Mouse (Mus musculus) lung, embryonic 14.5 days (tissue): ENCODE results near the gene Olfr448. TPM values are rescaled to one million over a fixed set of nuclear protein-coding genes. Genes with fewer than 3 reads are reported as not detected.

Experiments
- ATAC-seq: fragments of 200-750 bp; cut with Nextera tagmentation; 2 replicates; pipeline ENCODE4 v1.8.0; 2017; ENCODE audit warnings: mild to moderate bottlenecking, moderate TSS enrichment, moderate library complexity; ENCODE audit not compliant: insufficient read depth
- DNase-seq: peaks from one replicate; pipeline ENCODE4 v3.0.0-alpha.2; 2015
- H3K27ac ChIP-seq: fragments of 300-500 bp; sonication (generic); 2 replicates; pipeline ENCODE4 v1.5.1; 2014; ENCODE audit warnings: low read depth, mild to moderate bottlenecking, moderate library complexity
- H3K27me3 ChIP-seq: fragments of 300-500 bp; sonication (generic); 2 replicates; pipeline ENCODE4 v1.6.1; 2014; ENCODE audit warnings: low read length, control low read depth; ENCODE audit not compliant: insufficient read depth
- H3K36me3 ChIP-seq: fragments of 300-500 bp; sonication (generic); 2 replicates; pipeline ENCODE4 v1.6.1; 2014; ENCODE audit warnings: control low read depth; ENCODE audit not compliant: insufficient read depth
- H3K4me1 ChIP-seq: fragments of 300-500 bp; sonication (generic); 2 replicates; pipeline ENCODE4 v1.6.1; 2014; ENCODE audit warnings: antibody characterized with exemption, control low read depth; ENCODE audit not compliant: insufficient read depth
- H3K4me2 ChIP-seq: fragments of 300-500 bp; sonication (generic); 2 replicates; pipeline ENCODE4 v1.6.1; 2014; ENCODE audit warnings: mild to moderate bottlenecking
- H3K4me3 ChIP-seq: fragments of 300-500 bp; sonication (generic); 2 replicates; pipeline ENCODE4 v1.5.1; 2014; ENCODE audit warnings: low read depth, low read length
- H3K9ac ChIP-seq: fragments of 300-500 bp; sonication (generic); 2 replicates; pipeline ENCODE4 v1.6.1; 2014
- H3K9me3 ChIP-seq: fragments of 300-500 bp; sonication (generic); 2 replicates; pipeline ENCODE4 v1.6.1; 2016; ENCODE audit warnings: low read depth, low read length, control low read depth
- CTCF ChIP-seq: IDR thresholded peaks from 2 replicates; pipeline ENCODE4 v1.5.1; 2016; ENCODE audit warnings: antibody characterized with exemption, low read depth
- WGBS: fragments of 180-500 bp; shearing (Covaris S2); extraction: QIAGEN DNeasy Blood & Tissue Kit; methylation state at CpG from one replicate; pipeline ENCODE4 v1.1.7; 2014; 5-methylcytosine and 5-hydroxymethylcytosine counted together
- polyA plus RNA-seq: library from polyadenylated mRNA; unstranded; fragments of >200 nt; fragmentation: Nextera tagmentation; extraction: Ambion mirVana; gene quantifications from 2 replicates; pipeline ENCODE4 v1.2.1, GENCODE M21; 2014

Gene Olfr448
- polyA plus RNA-seq: not detected in 2 replicates

DNA sequence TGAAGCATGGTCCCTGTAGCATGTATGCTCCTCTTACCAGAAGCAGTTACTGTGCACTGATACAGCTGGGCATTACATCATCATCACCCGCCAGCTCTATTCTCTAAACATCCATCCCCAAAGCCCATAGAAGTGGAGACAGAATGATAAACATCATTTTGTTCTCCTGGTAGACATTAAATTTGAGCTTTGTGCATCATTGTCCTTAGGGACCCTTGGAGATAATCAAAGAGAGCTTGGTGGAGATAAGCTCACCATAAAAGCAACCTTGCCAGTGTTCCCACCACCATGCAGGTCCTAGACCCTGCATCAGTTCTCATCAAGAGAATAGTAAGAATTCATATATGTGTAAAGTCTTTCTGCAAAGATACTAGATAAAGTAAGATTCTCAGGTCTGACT, at the start of gene Olfr448:
Gene Olfr448, plus strand, starts transcription at position 301 of the 400 bp plus-strand sequence.
- Histone ChIP-seq H3K27me3 (no peaks in the 10 kb centered on the region), H3K36me3 (no peaks in the 10 kb centered on the region), H3K27ac (no peak within 1 kb of the TSS), H3K4me3 (no peak within 1 kb of the TSS), H3K9me3 (no peaks in the 10 kb centered on the region), H3K4me1 (no peaks in the 10 kb centered on the region), H3K9ac (no peak within 1 kb of the TSS), H3K4me2 (no peak within 1 kb of the TSS)
- 67% methylated on average over 1 of the region's 1 CpGs for WGBS
- ATAC-seq: no peak
- TF ChIP-seq CTCF: no peak
- no peak for DNase-seq

DNA sequence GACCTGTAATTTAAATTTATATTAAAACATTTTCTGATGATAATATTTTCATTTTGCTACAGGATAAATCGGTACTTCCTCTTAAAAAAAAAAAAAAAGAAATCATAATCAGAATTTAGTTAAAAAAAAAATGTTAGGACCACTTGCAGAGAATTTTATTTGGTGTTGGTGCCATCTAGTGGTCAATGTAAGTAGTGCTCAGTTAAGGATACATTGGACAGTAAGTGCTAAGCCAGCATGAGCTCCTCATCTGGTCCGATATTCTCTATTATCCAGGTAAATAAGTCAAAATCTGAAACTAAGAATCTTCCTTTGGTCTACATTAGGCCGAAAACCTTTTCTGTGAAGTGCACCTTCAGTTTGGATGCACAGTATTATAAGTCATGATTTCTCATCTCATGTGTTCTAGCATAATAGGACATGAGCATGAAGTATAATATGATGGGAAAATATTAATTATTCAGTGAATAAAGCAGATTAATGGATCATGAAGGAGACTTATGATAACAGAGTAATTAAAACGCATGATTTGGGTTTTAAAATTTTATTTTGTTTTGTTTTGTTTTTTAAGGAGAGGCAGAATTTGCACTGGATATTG, 29.9 kb upstream of the Olfr448 start:
- TF ChIP-seq CTCF: peak; percentile 68

DNA sequence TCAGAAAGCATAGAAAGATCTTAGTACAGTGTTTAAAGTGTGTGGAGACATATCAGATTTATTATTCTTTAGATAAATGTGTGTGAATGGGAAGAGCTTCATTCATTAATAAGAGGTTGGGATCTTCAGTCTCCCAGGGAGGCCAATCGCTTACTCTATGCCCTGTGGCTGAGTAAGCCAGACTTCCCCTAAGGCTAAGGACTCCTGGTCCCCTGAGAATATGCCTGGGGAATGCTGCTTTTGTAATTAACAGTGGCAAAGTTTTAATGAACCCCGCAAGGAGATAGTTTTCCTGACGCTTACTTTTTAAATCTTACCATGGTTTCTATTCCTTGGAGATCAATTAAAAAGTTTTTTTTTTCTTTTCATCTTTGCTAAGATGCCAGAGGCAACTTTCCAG, 20.5 kb upstream of the Olfr448 start:
- no peaks in the 10 kb centered on the region for H3K4me1 ChIP-seq
- no peak for DNase-seq
- H3K4me3 ChIP-seq: no peak overlapping the region
- H3K27ac ChIP-seq: no peak overlapping the region
- TF ChIP-seq CTCF: no peak
- no peak for ATAC-seq
- H3K36me3 ChIP-seq: no peaks in the 10 kb centered on the region
- H3K4me2 ChIP-seq: no peak overlapping the region
- no peaks in the 10 kb centered on the region for H3K27me3 ChIP-seq
- H3K9ac ChIP-seq: no peak overlapping the region
- H3K9me3 ChIP-seq: no peaks in the 10 kb centered on the region
- 74% methylated on average over 3 of the region's 3 CpGs for WGBS

More for the DNA sequence above, 29.9 kb upstream of the Olfr448 start:
- peak; percentile 91 for DNase-seq
- H3K27ac ChIP-seq: no peak overlapping the region
- no peaks in the 10 kb centered on the region for H3K27me3 ChIP-seq
- no peak; the same call in 1 of the 2 replicates for ATAC-seq
- H3K9ac ChIP-seq: no peak overlapping the region
- no peaks in the 10 kb centered on the region for H3K4me1 ChIP-seq
- H3K9me3 ChIP-seq: no peaks in the 10 kb centered on the region
- no peak overlapping the region for H3K4me3 ChIP-seq
- H3K4me2 ChIP-seq: no peak overlapping the region
- WGBS: 11% methylated on average over 4 of the region's 4 CpGs
- H3K36me3 ChIP-seq: no peaks in the 10 kb centered on the region

DNA sequence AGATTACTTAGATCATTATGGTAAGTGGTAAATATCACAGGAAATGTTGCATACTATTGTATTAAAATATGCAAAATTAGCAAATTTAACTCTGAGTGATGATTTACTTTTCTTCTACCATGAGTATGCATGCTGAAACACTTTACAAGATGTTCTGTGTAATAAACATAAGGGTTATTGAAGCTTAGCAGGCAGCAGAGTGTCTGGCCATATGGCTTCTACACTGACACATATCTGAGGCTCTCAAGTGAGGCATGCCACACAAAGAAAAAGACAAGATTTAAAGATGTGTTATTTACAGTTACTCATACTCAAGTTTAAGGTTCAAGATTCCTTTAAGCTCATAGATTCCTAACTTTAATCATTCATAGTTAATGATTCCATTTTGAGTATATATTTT, 13.9 kb upstream of the Olfr448 start:
- H3K4me2 ChIP-seq: no peak overlapping the region
- no peak overlapping the region for H3K27ac ChIP-seq
- no peak overlapping the region for H3K4me3 ChIP-seq
- no peak overlapping the region for H3K9ac ChIP-seq
- TF ChIP-seq CTCF: no peak
- H3K9me3 ChIP-seq: no peaks in the 10 kb centered on the region
- no peaks in the 10 kb centered on the region for H3K27me3 ChIP-seq
- ATAC-seq (no peak), DNase-seq (no peak)
- no peaks in the 10 kb centered on the region for H3K4me1 ChIP-seq
- no peaks in the 10 kb centered on the region for H3K36me3 ChIP-seq

DNA sequence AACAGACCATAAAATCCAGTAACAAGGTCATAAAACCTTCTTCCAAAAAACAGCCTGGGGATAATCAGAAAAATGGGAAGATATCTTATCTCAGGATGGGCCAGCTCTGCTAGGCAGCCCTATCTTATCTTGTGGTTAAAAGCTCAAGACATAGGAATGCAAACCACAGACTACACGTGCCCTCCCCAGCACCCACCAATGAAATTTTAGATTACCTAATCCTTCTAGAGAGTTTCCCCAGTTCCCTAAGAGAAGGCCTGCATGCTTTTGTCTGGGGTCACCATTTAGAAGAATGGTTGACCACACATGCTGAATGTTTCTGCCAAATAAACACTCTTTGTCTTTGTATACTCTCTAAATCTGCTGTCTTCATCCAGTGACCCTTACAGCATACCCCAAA, 10.1 kb downstream of the Olfr448 start:
- Histone ChIP-seq H3K27me3 (no peaks in the 10 kb centered on the region), H3K4me3 (no peak overlapping the region), H3K9me3 (no peaks in the 10 kb centered on the region), H3K36me3 (no peaks in the 10 kb centered on the region), H3K27ac (no peak overlapping the region), H3K4me1 (no peaks in the 10 kb centered on the region), H3K4me2 (no peak overlapping the region), H3K9ac (no peak overlapping the region)
- ATAC-seq (no peak), DNase-seq (no peak)
- TF ChIP-seq CTCF: no peak
- WGBS: 10% methylated on average over 1 of the region's 1 CpGs

DNA sequence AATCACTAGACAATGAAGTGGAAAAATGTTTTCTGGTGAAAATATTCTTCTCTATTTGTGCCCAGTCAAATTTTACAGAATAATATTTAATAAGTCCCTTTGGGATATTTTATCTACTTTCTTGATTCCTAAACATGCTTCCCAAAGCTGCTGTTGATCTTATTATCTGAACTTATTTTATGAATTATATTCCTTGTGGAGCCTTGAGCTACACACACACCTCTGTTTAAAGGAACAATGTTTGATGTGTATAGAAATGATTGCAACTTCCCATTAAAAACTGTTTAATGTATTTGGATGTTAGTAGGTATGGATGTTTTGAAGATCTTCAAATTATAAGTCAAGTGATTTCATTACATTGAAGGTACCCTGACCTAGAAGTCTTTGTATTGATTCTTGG, 18.3 kb downstream of the Olfr448 start, which contains the start of gene Olfr447:
Gene Olfr447, plus strand, starts transcription at position 301 of the 400 bp plus-strand sequence.
- H3K36me3 ChIP-seq: no peaks in the 10 kb centered on the region
- no peak for TF ChIP-seq CTCF
- no peaks in the 10 kb centered on the region for H3K9me3 ChIP-seq
- H3K4me2 ChIP-seq: no peak within 1 kb of the TSS
- H3K4me3 ChIP-seq: no peak within 1 kb of the TSS
- DNase-seq: no peak
- no peaks in the 10 kb centered on the region for H3K4me1 ChIP-seq
- no peak for ATAC-seq
- no peak within 1 kb of the TSS for H3K27ac ChIP-seq
- H3K9ac ChIP-seq: no peak within 1 kb of the TSS
- no peaks in the 10 kb centered on the region for H3K27me3 ChIP-seq

GRCm38 (mm10) chr6:42921077-42921476, 30.8 kb downstream of the Olfr448 start, which contains the start of gene Olfr446:
Olfr446 (plus strand) TSS chr6:42921377.
- no peak within 1 kb of the TSS for H3K9ac ChIP-seq
- no peaks in the 10 kb centered on the region for H3K27me3 ChIP-seq
- WGBS: 58% methylated on average over 2 of the region's 2 CpGs
- TF ChIP-seq CTCF: no peak
- no peaks in the 10 kb centered on the region for H3K9me3 ChIP-seq
- no peak within 1 kb of the TSS for H3K4me2 ChIP-seq
- no peaks in the 10 kb centered on the region for H3K36me3 ChIP-seq
- DNase-seq (no peak), ATAC-seq (no peak)
- H3K27ac ChIP-seq: no peak within 1 kb of the TSS
- H3K4me1 ChIP-seq: no peaks in the 10 kb centered on the region
- H3K4me3 ChIP-seq: no peak within 1 kb of the TSS

Other genes with a start within 250 kb of the Olfr448 start
- 3.6 and 3.7 TPM in 2 replicates for gene Tcaf2, start 245.2 kb upstream of the Olfr448 start, polyA plus RNA-seq
- gene Tcaf1, start 180.4 kb upstream of the Olfr448 start, polyA plus RNA-seq: 73.2 and 75.2 TPM in 2 replicates
- not detected in 2 replicates for gene Olfr453, start 151.1 kb upstream of the Olfr448 start, polyA plus RNA-seq
- gene Olfr38, start 134.0 kb upstream of the Olfr448 start, polyA plus RNA-seq: not detected in 2 replicates
- gene Olfr452, start 105.3 kb upstream of the Olfr448 start, polyA plus RNA-seq: not detected in 2 replicates
- not detected in 2 replicates for gene Olfr450, start 78.5 kb upstream of the Olfr448 start, polyA plus RNA-seq
- gene Olfr449, start 56.1 kb upstream of the Olfr448 start, polyA plus RNA-seq: not detected in 2 replicates
- not detected in 2 replicates for gene Olfr447, start 18.4 kb downstream of the Olfr448 start, polyA plus RNA-seq
- gene Olfr446, start 30.9 kb downstream of the Olfr448 start, polyA plus RNA-seq: not detected in 2 replicates
- gene Olfr444, start 58.6 kb downstream of the Olfr448 start, polyA plus RNA-seq: not detected in 2 replicates
- gene Olfr441, start 215.9 kb downstream of the Olfr448 start, polyA plus RNA-seq: not detected in 2 replicates